20 mouse cellular contexts compared by ENCODE assay signal in the genomic region with DNA sequence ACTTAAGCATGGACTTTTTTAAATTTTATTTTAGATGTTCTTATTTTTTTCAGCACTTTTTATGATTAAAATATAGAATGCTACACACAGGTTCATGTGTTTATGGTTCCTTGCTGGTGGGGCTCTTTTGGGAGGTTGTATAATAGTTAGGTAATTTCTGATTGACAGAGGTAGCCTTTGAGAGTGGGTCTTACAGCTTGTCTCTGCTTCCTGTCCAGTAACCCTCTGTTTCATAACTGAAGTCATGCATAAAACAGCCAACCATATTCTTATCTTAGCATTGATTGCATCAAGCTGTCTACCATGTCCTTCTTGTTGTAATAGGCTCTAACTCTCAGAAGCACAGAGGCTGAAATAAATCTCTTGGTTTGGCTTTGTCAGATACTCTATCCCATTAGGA.
DNase-seq lines count a peak whose midpoint lies in the region; ATAC-seq lines count a peak whose summit lies in the region.
"Had no signal": no experiment of that assay in that cellular context is flagged by ENCODE, and none has a peak within 500 bp of the region (broad histone marks: within the 10 kb centered on the region; RNA-seq: fewer than 3 reads in every experiment).

No protein-coding gene starts in this region.

- no peak overlapping the region for H3K27ac ChIP-seq in midbrain, embryonic 11.5 days (ENCODE audit: low read depth, low read length)
- H3K27ac ChIP-seq in midbrain, embryonic 14.5 days (replicated peaks; ENCODE audit: low read depth, low read length) = no peak overlapping the region
- H3K27ac ChIP-seq in heart, embryonic 12.5 days (ENCODE audit: poor library complexity, severe bottlenecking) = no peak overlapping the region

- H3K36me3 ChIP-seq in midbrain, embryonic 11.5 days (ENCODE audit: control insufficient read depth, insufficient read depth, low read length) = no peaks in the 10 kb centered on the region
- H3K36me3 ChIP-seq in midbrain, embryonic 14.5 days (ENCODE audit: control insufficient read depth, insufficient read depth, low read length) = no peaks in the 10 kb centered on the region
- no peaks in the 10 kb centered on the region for H3K36me3 ChIP-seq in heart, embryonic 12.5 days
- H3K36me3 ChIP-seq: G1E had no signal

- ATAC-seq in midbrain, embryonic 11.5 days (ENCODE audit: low FRiP score) = no peak
- no peak for ATAC-seq in midbrain, embryonic 14.5 days (ENCODE audit: low FRiP score, low TSS enrichment)
- ATAC-seq in heart, embryonic 12.5 days (ENCODE audit: insufficient number of reproducible peaks, low FRiP score) = no peak
- ATAC-seq: activated CD4-positive, CD25-positive, alpha-beta regulatory T cell, adult 4 months; CD4-positive, CD25-positive, alpha-beta regulatory T cell, adult 4 months; Patski had no signal

- no peaks in the 10 kb centered on the region for H3K27me3 ChIP-seq in midbrain, embryonic 11.5 days (ENCODE audit: control insufficient read depth, insufficient read depth, low read length)
- no peaks in the 10 kb centered on the region for H3K27me3 ChIP-seq in midbrain, embryonic 14.5 days (ENCODE audit: control insufficient read depth, insufficient read depth, low read length)
- H3K27me3 ChIP-seq in heart, embryonic 12.5 days (replicated peaks) = no peaks in the 10 kb centered on the region
- H3K27me3 ChIP-seq: CH12.LX, Patski had no signal

- no peaks in the 10 kb centered on the region for H3K9me3 ChIP-seq in midbrain, embryonic 11.5 days (ENCODE audit: control insufficient read depth, low read length)
- no peaks in the 10 kb centered on the region for H3K9me3 ChIP-seq in midbrain, embryonic 14.5 days (ENCODE audit: control insufficient read depth, low read length)
- no peaks in the 10 kb centered on the region for H3K9me3 ChIP-seq in heart, embryonic 12.5 days (replicated peaks)
- H3K9me3 ChIP-seq: G1E had no signal

- no peaks in the 10 kb centered on the region for H3K4me1 ChIP-seq in midbrain, embryonic 11.5 days (ENCODE audit: control insufficient read depth, insufficient read depth, low read length)
- 0 out of 2 replicates have a peak, but pooled peaks cover 5% of the 10 kb centered on the region for H3K4me1 ChIP-seq in midbrain, embryonic 14.5 days (ENCODE audit: control insufficient read depth, insufficient read depth, low read length)
- no peaks in the 10 kb centered on the region for H3K4me1 ChIP-seq in heart, embryonic 12.5 days (replicated peaks)

- no peak overlapping the region for H3K4me2 ChIP-seq in midbrain, embryonic 11.5 days
- H3K4me2 ChIP-seq in midbrain, embryonic 14.5 days (ENCODE audit: low read length) = no peak overlapping the region
- no peak overlapping the region for H3K4me2 ChIP-seq in heart, embryonic 12.5 days

- H3K9ac ChIP-seq in midbrain, embryonic 11.5 days (ENCODE audit: low read length) = no peak overlapping the region
- no peak overlapping the region for H3K9ac ChIP-seq in midbrain, embryonic 14.5 days (replicated peaks; ENCODE audit: low read length)
- H3K9ac ChIP-seq in heart, embryonic 12.5 days = no peak overlapping the region

- no peak overlapping the region for H3K4me3 ChIP-seq in midbrain, embryonic 11.5 days (ENCODE audit: low read depth, low read length)
- no peak overlapping the region for H3K4me3 ChIP-seq in midbrain, embryonic 14.5 days (replicated peaks; ENCODE audit: low read depth, low read length)
- H3K4me3 ChIP-seq in heart, embryonic 12.5 days = no peak overlapping the region

- DNase-seq in midbrain, embryonic 11.5 days (ENCODE audit: low spot score, missing footprints) = peak; percentile 51
- DNase-seq in midbrain, embryonic 14.5 days = no peak
- peak; percentile 52 for DNase-seq in 416B (ENCODE audit: low read depth)
- DNase-seq: adrenal gland, adult 2 months; adrenal gland, adult 8-10 months; adrenal gland, postnatal 10 days; adrenal gland, postnatal 14 days; adrenal gland, postnatal 25 days; adrenal gland, postnatal 36 days; B cell, adult 2 months; cerebellum, adult 11 months; cerebellum, adult 11-12 months; cerebellum, adult 18-20 months; cerebellum, adult 2 months had no signal
